Mouse (Mus musculus) myocyte (in vitro differentiated cells): ENCODE results near the gene Heatr5a.

ENCODE experiments used
- MYOG ChIP-seq, 3 experiments: IDR thresholded peaks; one replicate each; pipeline ENCODE4 v1.6.1; 2011; ENCODE audit warnings: control low read depth in 2 of 3, low read depth in 2 of 3, mild to moderate bottlenecking in 2 of 3; ENCODE audit not compliant: insufficient read length in 2 of 3, control insufficient read depth in 1 of 3, insufficient read depth in 1 of 3
- POLR2A ChIP-seq: IDR thresholded peaks from one replicate; pipeline ENCODE4 v1.6.1; 2011; ENCODE audit warnings: low read depth, mild to moderate bottlenecking, control low read depth, moderate library complexity; ENCODE audit not compliant: insufficient read length

- TF ChIP-seq POLR2A (no peak), MYOG (IDR thresholded peaks at IDR 0.05; ENCODE audit: control insufficient read depth in 1 of 3, insufficient read depth in 1 of 3, insufficient read length in 2 of 3, low read depth in 2 of 3) (no peak)
Observed at GRCm38 (mm10) chr12:51855453-51855852, 115.7 kb downstream of the Heatr5a start.
